ENCODE assay signal across 9 mouse cellular contexts in genomic region chr17:48280943-48281738, GRCm38 (mm10). TPM values are rescaled to one million over a fixed set of nuclear protein-coding genes. Genes with fewer than 3 reads are reported as not detected.
DNase-seq lines count a peak whose midpoint lies in the region; ATAC-seq lines count a peak whose summit lies in the region.
"Had no signal": no experiment of that assay in that cellular context is flagged by ENCODE, and none has a peak within 500 bp of the region (broad histone marks: within the 10 kb centered on the region; RNA-seq: fewer than 3 reads in every experiment).

No protein-coding gene starts in this region.

- peak overlapping the region; percentile 57 for H3K4me2 ChIP-seq in heart, embryonic 15.5 days
- H3K4me2 ChIP-seq in intestine, embryonic 14.5 days (ENCODE audit: low read length), result peak overlapping the region; percentile 44
- peak overlapping the region; percentile 49 for H3K4me2 ChIP-seq in midbrain, embryonic 15.5 days

- no peaks in the 10 kb centered on the region for H3K9me3 ChIP-seq in heart, embryonic 15.5 days (replicated peaks)
- H3K9me3 ChIP-seq in embryonic facial prominence, embryonic 10.5 days, result no peaks in the 10 kb centered on the region
- H3K9me3 ChIP-seq in intestine, embryonic 14.5 days (ENCODE audit: control insufficient read depth, low read length), result no peaks in the 10 kb centered on the region
- H3K9me3 ChIP-seq in midbrain, embryonic 15.5 days, result no peaks in the 10 kb centered on the region

- H3K36me3 ChIP-seq in heart, embryonic 15.5 days, result no peaks in the 10 kb centered on the region
- no peaks in the 10 kb centered on the region for H3K36me3 ChIP-seq in embryonic facial prominence, embryonic 10.5 days (replicated peaks)
- H3K36me3 ChIP-seq in intestine, embryonic 14.5 days (ENCODE audit: control insufficient read depth, insufficient read depth, low read length), result no peaks in the 10 kb centered on the region
- no peaks in the 10 kb centered on the region for H3K36me3 ChIP-seq in midbrain, embryonic 15.5 days (replicated peaks)

- no peaks in the 10 kb centered on the region for H3K27me3 ChIP-seq in heart, embryonic 15.5 days
- H3K27me3 ChIP-seq in embryonic facial prominence, embryonic 10.5 days (replicated peaks; ENCODE audit: low read depth, poor library complexity, severe bottlenecking), result no peaks in the 10 kb centered on the region
- H3K27me3 ChIP-seq in intestine, embryonic 14.5 days (replicated peaks; ENCODE audit: control insufficient read depth, insufficient read depth, low read length), result no peaks in the 10 kb centered on the region
- no peaks in the 10 kb centered on the region for H3K27me3 ChIP-seq in midbrain, embryonic 15.5 days (replicated peaks)

- peak overlapping the region; percentile 35 for H3K4me3 ChIP-seq in heart, embryonic 15.5 days
- peak overlapping the region; percentile 52 for H3K4me3 ChIP-seq in embryonic facial prominence, embryonic 10.5 days
- H3K4me3 ChIP-seq in intestine, embryonic 14.5 days (ENCODE audit: low read depth, low read length), result peak overlapping the region; percentile 22
- H3K4me3 ChIP-seq in midbrain, embryonic 15.5 days, result peak overlapping the region; percentile 30
- H3K4me3 ChIP-seq: myocyte had no signal

- DNase-seq in heart, postnatal 4 days, result no peak
- peak; percentile 60 for DNase-seq in embryonic facial prominence, embryonic 10.5 days (ENCODE audit: low spot score)
- peak; percentile 64 for DNase-seq in intestine, embryonic 14.5 days (ENCODE audit: low spot score)
- DNase-seq in left cerebral cortex, adult 9 months (ENCODE audit: low spot score in 2 of 2), result no peak
- DNase-seq in gastrocnemius, adult 18-20 months (ENCODE audit: low spot score), result no peak
- DNase-seq in layer of hippocampus, adult 9-10 months (ENCODE audit: low spot score), result no peak

- no peak overlapping the region for H3K9ac ChIP-seq in heart, embryonic 15.5 days
- peak overlapping the region; percentile 8; the same call in 1 of the 2 replicates for H3K9ac ChIP-seq in intestine, embryonic 14.5 days (ENCODE audit: low read length)
- peak overlapping the region; percentile 34; the same call in 1 of the 2 replicates for H3K9ac ChIP-seq in midbrain, embryonic 15.5 days

- peaks cover 6% of the 10 kb centered on the region; the same call in 1 of the 2 replicates for H3K4me1 ChIP-seq in heart, embryonic 15.5 days (replicated peaks)
- H3K4me1 ChIP-seq in embryonic facial prominence, embryonic 10.5 days, result peaks cover 30% of the 10 kb centered on the region
- peaks cover 5% of the 10 kb centered on the region for H3K4me1 ChIP-seq in intestine, embryonic 14.5 days (replicated peaks; ENCODE audit: control insufficient read depth, insufficient read depth, low read length)
- peaks cover 9% of the 10 kb centered on the region for H3K4me1 ChIP-seq in midbrain, embryonic 15.5 days

- ATAC-seq in heart, embryonic 15.5 days (replicated peaks; ENCODE audit: insufficient number of reproducible peaks, insufficient read depth, low FRiP score, low read depth), result no peak
- 0 out of 2 replicates have a peak, but pooled peaks have one; percentile 19 for ATAC-seq in intestine, embryonic 14.5 days (replicated peaks; ENCODE audit: low FRiP score, low TSS enrichment, low read depth)
- peak; percentile 65 for ATAC-seq in midbrain, embryonic 15.5 days (replicated peaks)

- 31% methylated on average over 18 of the region's 18 CpGs for WGBS in heart, embryonic 15.5 days
- 27% methylated on average over 18 of the region's 18 CpGs for WGBS in embryonic facial prominence, embryonic 10.5 days
- WGBS in intestine, embryonic 14.5 days, result 24% methylated on average over 18 of the region's 18 CpGs
- 31% methylated on average over 14 of the region's 18 CpGs for WGBS in midbrain, embryonic 15.5 days

- no peak overlapping the region for H3K27ac ChIP-seq in heart, embryonic 15.5 days
- H3K27ac ChIP-seq in embryonic facial prominence, embryonic 10.5 days (replicated peaks), result peak overlapping the region; percentile 87
- no peak overlapping the region; the same call in none of the 2 replicates for H3K27ac ChIP-seq in intestine, embryonic 14.5 days (ENCODE audit: low read depth)
- no peak overlapping the region for H3K27ac ChIP-seq in midbrain, embryonic 15.5 days

RNA-seq across cellular contexts. Expression of gene Treml4, which starts 17.0 kb away (rescaled TPM):
- 0.23 and 0.42 TPM in 2 replicates for polyA plus RNA-seq in heart, embryonic 15.5 days (2015; fragmentation: Nextera tagmentation; extraction: Ambion mirVana)
- under 1 TPM; 0.41 to 0.45 TPM for total RNA-seq in heart, postnatal 4 days (2021)
- 0.11 and 0.16 TPM in 2 replicates for polyA plus RNA-seq in embryonic facial prominence, embryonic 10.5 days (2016; fragmentation: Nextera tagmentation; extraction: Ambion mirVana)
- 1.5 and 1.8 TPM in 2 replicates for polyA plus RNA-seq in intestine, embryonic 14.5 days (2014; fragmentation: Nextera tagmentation; extraction: Ambion mirVana)
- polyA plus RNA-seq in midbrain, embryonic 15.5 days (2015; fragmentation: Nextera tagmentation; extraction: Ambion mirVana), result not detected in 2 replicates
- not detected for total RNA-seq in gastrocnemius, adult 18-20 months (2021)
- polyA plus RNA-seq: myocyte had no signal

RNA-seq across cellular contexts. Expression of gene Treml2, which starts 18.2 kb away (rescaled TPM):
- polyA plus RNA-seq in heart, embryonic 15.5 days (2015; fragmentation: Nextera tagmentation; extraction: Ambion mirVana), result 0.23 and 1.2 TPM in 2 replicates
- under 1 TPM; 0.19 to 0.25 TPM for total RNA-seq in heart, postnatal 4 days (2021)
- 0.28 and 0.40 TPM in 2 replicates for polyA plus RNA-seq in embryonic facial prominence, embryonic 10.5 days (2016; fragmentation: Nextera tagmentation; extraction: Ambion mirVana)
- polyA plus RNA-seq in intestine, embryonic 14.5 days (2014; fragmentation: Nextera tagmentation; extraction: Ambion mirVana), result 0.08 and 0.11 TPM in 2 replicates
- polyA plus RNA-seq in midbrain, embryonic 15.5 days (2015; fragmentation: Nextera tagmentation; extraction: Ambion mirVana), result 0.08 TPM in 1 of 2 replicates, not detected in the other
- total RNA-seq in gastrocnemius, adult 18-20 months (2021), result under 1 TPM in 1 of 2 experiments, not detected in 1; 0.12 TPM
- polyA plus RNA-seq: myocyte had no signal

RNA-seq across cellular contexts. Expression of gene Trem3, which starts 33.6 kb away (rescaled TPM):
- polyA plus RNA-seq in heart, embryonic 15.5 days (2015; fragmentation: Nextera tagmentation; extraction: Ambion mirVana), result 0.13 and 0.23 TPM in 2 replicates
- under 1 TPM in 1 of 2 experiments, not detected in 1; 0.29 TPM for total RNA-seq in heart, postnatal 4 days (2021)
- polyA plus RNA-seq in embryonic facial prominence, embryonic 10.5 days (2016; fragmentation: Nextera tagmentation; extraction: Ambion mirVana), result not detected in 2 replicates
- 0.19 and 0.30 TPM in 2 replicates for polyA plus RNA-seq in intestine, embryonic 14.5 days (2014; fragmentation: Nextera tagmentation; extraction: Ambion mirVana)
- not detected in 2 replicates for polyA plus RNA-seq in midbrain, embryonic 15.5 days (2015; fragmentation: Nextera tagmentation; extraction: Ambion mirVana)
- not detected for total RNA-seq in gastrocnemius, adult 18-20 months (2021)

RNA-seq across cellular contexts. Expression of gene B430306N03Rik, which starts 34.8 kb away (rescaled TPM):
- 0.16 and 0.48 TPM in 2 replicates for polyA plus RNA-seq in heart, embryonic 15.5 days (2015; fragmentation: Nextera tagmentation; extraction: Ambion mirVana)
- under 1 TPM; 0.10 to 0.25 TPM for total RNA-seq in heart, postnatal 4 days (2021)
- polyA plus RNA-seq in embryonic facial prominence, embryonic 10.5 days (2016; fragmentation: Nextera tagmentation; extraction: Ambion mirVana), result not detected in 2 replicates
- 0.41 and 0.46 TPM in 2 replicates for polyA plus RNA-seq in intestine, embryonic 14.5 days (2014; fragmentation: Nextera tagmentation; extraction: Ambion mirVana)
- polyA plus RNA-seq in midbrain, embryonic 15.5 days (2015; fragmentation: Nextera tagmentation; extraction: Ambion mirVana), result 0.09 and 0.22 TPM in 2 replicates
- under 1 TPM in 1 of 2 experiments, not detected in 1; 0.05 TPM for total RNA-seq in gastrocnemius, adult 18-20 months (2021)
- polyA plus RNA-seq: myocyte had no signal

RNA-seq across cellular contexts. Expression of gene Trem1, which starts 48.6 kb away (rescaled TPM):
- 0.04 and 0.08 TPM in 2 replicates for polyA plus RNA-seq in heart, embryonic 15.5 days (2015; fragmentation: Nextera tagmentation; extraction: Ambion mirVana)
- under 1 TPM in 1 of 2 experiments, not detected in 1; 0.09 TPM for total RNA-seq in heart, postnatal 4 days (2021)
- polyA plus RNA-seq in embryonic facial prominence, embryonic 10.5 days (2016; fragmentation: Nextera tagmentation; extraction: Ambion mirVana), result not detected in 2 replicates
- polyA plus RNA-seq in intestine, embryonic 14.5 days (2014; fragmentation: Nextera tagmentation; extraction: Ambion mirVana), result 0.17 and 0.23 TPM in 2 replicates
- not detected in 2 replicates for polyA plus RNA-seq in midbrain, embryonic 15.5 days (2015; fragmentation: Nextera tagmentation; extraction: Ambion mirVana)
- not detected for total RNA-seq in gastrocnemius, adult 18-20 months (2021)
- polyA plus RNA-seq: myocyte had no signal

Comparison
In these comparisons a context has a peak if more than half of its experiments do, and no peak if none do; other contexts are left out.
1. DNase-seq: peak in embryonic facial prominence, embryonic 10.5 days (single experiment) and intestine, embryonic 14.5 days (single experiment); none in heart, postnatal 4 days (single experiment), left cerebral cortex, adult 9 months (0 of 2), gastrocnemius, adult 18-20 months (single experiment) and layer of hippocampus, adult 9-10 months (single experiment).
2. Peak in every context shown above with its lines, with median percentiles within 50 percentile points of each other: H3K4me2 ChIP-seq and H3K4me3 ChIP-seq.